Mouse (Mus musculus) heart, adult 11 months (tissue): ENCODE measurements around the gene Zfp184.

Source experiments
- DNase-seq: peaks from one replicate; pipeline ENCODE4 v3.0.0; 2022

Zfp184 gene

DNA sequence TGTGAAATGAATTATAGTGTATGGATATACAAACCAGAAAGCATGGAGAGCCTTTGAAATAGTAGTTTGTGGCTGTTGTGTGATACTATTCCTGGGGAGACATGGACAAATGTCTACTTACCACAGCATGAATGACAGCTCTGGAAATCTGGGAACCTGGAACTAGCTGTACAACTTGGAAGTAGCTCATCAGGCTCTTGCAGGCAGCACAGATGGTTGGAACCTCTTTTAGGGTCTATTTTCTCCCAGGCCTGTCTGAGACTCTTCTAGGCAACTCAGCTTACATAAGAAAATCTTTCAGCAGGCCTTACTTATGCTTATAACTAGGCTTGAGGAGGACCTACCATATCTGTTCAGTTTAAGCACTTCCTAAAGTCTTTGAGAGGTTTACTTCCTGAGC is 21.5 kb upstream of the Zfp184 start:
- no peak for DNase-seq

DNA sequence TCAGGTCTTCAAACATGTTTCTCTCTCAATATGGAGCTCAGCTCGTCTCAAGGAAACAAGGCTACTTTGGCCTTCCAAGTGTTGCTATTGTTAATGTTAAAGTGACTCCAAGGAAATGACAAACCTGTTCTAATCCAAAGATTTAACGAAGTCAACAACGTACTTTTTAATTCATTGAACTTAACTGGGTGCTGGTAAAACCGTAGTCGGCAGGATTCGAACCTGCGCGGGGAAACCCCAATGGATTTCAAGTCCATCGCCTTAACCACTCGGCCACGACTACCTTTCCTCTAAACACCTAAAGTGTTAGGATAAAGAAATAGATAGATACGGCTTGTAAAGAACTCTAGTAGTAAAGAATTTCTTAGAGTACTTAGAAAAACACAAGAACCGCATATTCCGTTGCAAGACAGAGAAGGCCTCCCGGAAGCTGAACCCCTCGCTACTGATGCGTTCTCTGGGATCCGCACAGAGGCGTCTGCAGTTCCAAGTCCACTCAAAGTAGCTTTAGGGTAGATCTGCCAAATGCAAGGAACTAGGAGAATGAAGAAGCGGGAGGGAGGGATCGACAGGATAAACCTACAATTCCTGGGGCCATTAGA is 20.1 kb upstream of the Zfp184 start:
- peak; percentile 40 for DNase-seq

DNA sequence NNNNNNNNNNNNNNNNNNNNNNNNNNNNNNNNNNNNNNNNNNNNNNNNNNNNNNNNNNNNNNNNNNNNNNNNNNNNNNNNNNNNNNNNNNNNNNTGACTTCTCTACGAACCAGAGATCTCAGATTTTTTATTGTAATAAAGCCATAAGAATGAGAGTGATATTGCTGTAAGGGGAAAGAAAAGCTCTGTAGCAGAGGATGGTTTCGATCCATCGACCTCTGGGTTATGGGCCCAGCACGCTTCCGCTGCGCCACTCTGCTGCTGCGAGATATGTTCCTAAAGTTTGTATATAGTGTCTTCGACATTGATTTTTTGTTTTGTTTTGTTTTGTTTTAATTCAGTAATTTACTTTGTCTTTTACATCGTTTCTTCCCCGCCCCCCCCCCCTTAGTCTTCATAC is 13.9 kb upstream of the Zfp184 start:
- no peak for DNase-seq

DNA sequence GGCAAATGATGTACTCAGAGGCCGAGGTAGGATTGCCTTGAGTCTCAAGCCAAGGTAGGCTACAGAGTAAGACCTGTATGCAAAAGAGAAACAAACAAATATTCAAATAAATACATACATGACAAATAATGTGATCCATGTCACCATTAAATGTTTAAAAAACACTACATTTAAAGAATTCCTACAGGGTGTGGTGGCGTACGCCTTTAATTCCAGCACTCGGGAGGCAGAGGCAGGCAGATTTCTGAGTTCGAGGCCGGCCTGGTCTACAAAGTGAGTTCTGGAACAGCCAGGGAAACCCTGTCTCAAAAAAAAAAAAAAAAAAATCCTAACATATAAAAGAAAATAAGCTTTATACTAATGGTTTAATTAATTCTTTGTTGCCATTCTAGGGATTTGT is 13.2 kb upstream of the Zfp184 start:
- no peak for DNase-seq

DNA sequence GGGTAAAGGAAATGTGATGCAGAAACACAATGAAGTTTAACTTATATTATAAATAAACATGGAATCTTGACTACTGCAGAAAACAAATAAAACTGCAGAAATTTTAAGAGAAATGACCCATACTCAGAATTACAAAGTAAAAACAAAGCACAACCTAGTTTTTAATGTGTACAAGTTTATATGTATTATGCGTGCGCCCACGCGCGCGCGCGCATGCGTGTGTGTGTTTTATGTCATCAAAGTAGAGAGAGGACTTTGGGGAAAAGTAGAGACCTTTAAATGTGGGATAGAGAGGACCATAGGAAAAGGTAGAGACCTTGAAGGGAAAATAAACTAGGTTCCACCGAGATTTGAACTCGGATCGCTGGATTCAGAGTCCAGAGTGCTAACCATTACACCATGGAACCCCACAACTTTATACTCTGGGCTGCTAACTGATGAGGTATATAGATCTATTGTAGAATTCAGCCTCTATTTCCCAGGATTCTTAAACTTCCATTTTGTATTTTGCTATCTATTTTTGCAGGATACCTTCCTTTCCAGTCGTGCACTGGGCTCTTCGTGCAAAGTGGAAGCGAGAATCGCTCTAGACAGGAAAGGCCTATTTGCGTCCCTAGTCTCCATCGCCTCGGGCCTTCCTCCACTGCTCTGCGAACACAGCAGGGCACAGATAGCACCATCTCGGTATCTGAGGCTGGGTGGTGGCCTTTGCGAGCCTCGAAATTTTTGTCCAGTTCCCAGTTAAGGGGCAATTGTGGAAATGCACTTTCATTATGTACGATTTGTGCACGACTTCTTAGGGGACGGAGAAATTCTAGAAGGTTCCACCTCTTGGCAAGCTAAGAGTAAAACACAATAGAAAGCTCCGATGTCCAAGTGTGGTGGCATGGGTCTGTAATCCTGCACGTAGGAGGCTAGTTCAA is 11.0 kb upstream of the Zfp184 start:
- DNase-seq, result no peak

DNA sequence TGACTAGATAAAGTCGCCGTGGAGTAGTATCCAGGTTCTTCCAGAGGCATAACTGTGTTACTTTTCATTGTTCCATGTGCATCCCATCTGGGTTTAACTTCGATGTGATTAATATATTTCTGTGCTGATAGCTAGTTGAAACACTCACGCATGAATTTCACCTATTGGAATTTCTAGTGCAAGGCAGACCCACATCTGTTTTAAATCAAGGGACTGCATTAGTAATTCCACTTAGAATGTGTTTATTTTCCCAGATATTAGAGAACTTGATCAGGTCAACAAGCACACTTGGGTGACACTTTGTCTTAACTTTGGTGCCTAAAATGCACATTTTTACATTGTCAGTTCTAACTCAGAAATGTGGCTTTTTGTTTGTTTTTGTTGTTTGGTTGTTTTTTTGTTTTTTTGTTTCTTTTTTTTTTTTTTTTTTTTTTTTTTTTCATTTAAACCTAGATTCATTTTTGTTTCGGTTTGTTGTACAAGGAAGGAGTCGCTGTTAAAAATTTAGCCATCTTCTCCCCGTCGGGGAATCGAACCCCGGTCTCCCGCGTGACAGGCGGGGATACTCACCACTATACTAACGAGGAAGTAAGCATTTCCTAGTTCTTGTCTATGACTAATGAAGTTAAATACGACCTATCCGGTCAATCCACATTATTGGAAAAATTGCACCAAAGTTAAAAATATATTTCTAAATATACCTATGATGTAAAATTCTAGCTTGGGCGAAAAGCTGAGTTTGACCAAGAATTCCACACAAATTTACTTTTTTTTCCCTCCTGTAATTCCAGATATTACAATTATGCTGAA is 9.7 kb upstream of the Zfp184 start:
- DNase-seq, result peak; percentile 91

DNA sequence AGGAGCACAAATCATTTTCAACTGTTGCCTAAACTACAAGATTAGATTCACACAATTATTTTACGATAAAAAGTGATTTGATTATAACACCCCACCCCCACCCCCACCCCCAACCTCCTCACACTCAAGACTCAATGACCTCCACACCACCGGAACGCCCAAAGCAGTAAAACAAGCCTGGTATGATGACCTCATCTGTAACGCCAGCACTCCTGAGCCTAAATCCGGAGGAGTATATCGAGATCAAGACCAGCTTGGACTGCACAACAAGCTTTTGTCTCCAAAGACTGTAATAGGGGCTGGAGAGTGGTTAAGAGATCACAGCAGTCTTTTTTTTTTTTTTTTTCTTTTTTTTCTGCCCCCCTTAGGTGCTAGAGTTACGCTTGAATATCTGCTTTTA is 9.1 kb upstream of the Zfp184 start:
- DNase-seq, result no peak

DNA sequence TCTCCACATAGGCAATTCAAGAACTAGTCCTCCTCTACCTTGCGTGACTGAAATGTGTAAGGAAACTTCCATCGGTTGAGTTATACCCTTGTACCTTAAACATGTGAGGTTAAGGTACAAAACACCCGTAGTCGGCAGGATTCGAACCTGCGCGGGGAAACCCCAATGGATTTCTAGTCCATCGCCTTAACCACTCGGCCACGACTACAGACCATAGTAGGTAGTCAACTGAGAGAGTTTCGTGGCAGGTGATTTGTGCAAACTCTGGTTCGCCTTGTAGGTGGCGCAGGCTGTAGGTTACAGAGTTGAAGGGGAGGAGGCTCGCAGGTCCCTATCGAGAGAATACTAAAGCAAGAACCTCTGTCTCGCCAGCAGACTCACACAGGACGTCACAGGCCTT is 7.9 kb upstream of the Zfp184 start:
- peak; percentile 92 for DNase-seq

DNA sequence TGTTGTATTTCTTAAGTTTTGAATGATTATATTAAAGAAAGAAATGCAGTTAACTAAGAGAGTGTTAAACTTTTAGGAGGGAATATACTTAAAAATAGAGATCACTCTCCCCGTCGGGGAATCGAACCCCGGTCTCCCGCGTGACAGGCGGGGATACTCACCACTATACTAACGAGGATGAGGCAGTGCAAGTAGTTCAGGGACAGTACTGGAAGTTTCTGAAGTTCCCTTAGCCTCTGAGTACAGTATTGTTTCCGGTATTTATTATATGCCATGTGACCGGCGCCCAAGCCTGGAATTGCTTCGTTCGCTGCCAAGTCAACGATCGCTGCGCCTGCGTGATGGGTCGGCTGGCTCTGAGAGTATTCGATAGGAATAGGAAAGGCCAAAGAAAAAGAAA is 4.7 kb upstream of the Zfp184 start:
- peak; percentile 98 for DNase-seq

DNA sequence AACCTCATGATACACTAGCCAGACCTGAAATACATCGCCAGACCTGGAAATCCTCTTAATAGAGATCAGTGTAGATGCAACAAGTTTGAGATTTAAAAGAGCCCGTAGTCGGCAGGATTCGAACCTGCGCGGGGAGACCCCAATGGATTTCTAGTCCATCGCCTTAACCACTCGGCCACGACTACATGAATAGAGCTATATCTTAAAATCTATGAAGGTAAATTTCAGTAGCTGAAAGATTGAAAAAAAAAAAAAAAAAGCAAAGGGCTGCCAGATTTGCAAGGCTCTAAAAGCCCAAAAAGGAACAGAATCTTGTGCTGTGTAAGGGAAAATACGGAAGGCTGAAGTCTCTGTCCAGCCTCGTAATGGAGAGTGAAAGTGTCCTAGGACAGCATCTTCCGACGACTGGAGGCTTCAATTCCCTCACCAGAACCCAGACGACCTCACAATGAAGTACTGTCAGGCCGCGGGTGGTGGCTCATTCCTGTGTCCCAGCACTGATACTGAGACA is 4.0 kb upstream of the Zfp184 start:
- peak; percentile 97 for DNase-seq

DNA sequence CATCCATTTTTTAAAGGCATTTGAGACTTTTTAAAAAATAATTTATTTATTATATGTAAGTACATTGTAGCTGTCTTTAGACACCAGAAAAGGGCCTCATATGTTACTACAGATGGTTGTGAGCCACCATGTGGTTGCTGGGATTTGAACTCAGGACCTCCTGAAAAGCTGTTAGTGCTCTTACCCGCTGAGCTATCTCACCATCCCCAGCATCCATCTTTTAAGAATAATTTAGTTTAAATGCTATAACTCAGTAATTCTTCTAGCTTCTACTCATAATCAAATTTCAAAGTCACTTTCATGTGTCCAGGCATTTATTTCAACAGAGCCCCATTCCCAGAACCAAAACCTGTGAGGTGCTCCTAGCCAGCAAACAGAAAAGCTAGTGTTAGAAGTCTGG is 1.2 kb upstream of the Zfp184 start:
- peak; percentile 17 for DNase-seq

DNA sequence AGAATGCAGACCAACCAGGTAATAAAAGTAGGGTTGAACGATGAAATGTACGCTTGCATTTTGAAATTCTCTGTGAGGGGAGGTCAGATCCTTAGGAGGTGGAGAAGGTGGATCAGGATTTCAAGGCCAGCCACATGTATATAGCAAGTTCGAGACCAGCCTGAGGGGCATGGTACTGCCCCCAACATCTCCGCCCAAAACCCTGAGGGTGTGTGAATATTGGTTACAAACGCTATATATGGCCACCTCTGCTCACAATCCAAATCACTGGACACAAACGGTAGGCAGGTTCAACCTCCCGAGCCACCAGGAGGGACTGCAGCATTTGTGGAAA is 335 bp upstream of the Zfp184 start:
- no peak for DNase-seq

DNA sequence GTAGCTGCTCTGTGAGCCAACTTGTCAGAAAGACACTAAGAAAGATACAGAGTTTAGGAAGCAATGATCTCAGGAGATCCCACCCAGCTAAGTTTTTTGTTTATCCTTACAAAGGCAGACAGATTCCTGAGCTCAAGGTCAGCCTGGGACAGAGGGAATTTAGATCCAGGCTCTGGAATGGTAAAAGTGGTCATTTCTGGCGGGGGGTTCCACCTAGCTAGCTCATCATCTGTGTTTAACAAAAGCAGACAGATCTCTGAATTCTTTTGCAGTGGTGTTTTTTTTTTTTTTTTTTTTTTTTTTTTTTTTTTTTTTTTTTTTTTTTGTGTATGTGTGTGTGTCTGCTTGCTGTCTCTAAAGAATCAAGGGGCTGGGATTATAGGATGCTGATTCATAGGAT is 24.4 kb downstream of the Zfp184 start:
- DNase-seq, result no peak

DNA sequence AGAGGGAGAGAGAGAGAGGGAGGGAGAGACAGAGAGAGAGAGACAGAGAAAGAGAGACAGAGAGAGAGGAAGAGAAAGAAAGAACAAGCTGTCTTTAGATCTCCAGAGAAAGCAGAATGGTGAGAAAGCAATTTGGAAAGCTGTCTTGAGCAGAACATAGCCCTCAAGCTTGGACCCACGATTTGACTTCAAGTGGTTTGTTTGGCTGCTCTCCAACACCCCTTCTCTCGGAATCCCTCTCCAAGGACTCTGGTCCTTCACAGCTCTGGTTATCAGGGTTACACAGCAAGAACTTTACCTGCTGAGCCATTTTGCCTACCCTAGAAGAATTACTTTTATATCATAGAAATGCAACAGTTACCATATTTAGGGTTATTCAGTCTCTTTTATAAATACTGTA is 24.9 kb downstream of the Zfp184 start:
- DNase-seq, result no peak

DNA sequence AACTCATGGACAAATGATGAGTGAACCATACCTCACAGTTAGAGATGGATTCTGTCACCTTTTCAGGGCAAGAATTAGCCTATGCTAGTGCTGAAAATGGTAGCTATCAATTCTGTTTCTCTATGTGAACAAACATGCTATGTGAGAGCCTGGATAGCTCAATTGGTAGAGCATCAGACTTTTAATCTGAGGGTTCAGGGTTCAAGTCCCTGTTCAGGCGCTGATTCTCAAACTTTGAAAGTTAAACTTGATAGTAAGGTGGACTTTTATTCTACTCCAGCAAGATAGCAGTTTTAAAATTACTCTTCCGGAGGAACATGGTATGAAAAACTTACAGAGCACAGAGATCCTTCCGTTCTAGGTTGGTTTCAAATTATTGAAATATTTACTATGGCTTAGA is 26.7 kb downstream of the Zfp184 start:
- DNase-seq, result no peak

DNA sequence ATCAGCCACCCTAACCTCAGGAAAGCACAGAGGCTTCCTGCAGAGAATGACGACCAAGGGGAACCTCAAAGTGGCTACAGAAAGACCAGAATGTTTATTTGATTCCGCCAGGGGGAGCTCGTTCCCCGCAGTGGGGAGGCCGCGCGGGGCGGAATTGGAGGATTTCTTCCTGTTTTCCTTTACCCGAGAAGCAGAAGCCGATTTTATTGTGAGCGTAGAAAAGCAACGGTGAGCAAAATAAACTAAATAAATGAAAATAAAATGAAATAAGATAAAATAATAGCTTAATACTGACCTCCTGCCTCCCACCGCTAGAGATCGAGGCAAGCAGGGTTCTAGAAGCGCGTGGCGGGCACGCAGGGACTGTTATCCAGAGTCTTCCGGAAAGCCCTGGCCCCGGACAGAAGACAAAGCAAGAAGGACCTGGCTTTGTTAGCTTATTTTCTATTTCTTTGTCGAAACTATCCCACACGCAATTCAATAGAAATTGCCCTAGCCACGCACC is 29.4 kb downstream of the Zfp184 start:
- peak; percentile 97 for DNase-seq

DNA sequence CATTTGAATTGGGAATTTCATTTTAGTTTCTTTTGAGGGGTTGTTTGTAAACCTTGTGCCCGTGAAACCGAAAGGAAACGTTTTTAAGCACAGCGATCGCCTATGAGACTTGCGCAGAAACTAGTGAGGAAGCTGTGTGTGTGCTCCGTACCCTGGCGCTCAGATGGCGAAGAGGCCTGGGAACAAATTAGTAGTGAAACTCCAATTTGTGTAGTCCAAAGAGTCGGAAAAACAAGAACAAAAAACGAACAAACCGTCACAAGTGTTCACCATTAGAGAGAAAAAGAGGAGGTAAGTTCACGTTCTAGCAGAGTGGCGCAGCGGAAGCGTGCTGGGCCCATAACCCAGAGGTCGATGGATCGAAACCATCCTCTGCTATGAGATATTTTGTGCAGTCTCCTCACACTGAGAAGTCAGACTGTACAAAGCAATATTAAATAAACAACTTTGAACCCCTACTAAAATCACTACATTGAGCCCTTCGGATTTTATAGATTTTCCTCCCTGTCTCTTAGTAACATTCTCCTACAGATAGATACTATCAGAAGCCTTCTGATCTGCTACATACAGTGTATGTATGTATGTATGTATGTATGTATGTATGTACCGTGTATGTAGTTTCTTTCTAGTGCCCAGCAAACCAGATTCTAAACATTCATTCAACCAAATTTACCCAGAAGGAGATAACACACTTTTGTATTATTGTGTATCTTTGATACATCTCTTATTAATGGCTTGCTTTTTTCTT is 30.0 kb downstream of the Zfp184 start:
- DNase-seq, result peak; percentile 93

DNA sequence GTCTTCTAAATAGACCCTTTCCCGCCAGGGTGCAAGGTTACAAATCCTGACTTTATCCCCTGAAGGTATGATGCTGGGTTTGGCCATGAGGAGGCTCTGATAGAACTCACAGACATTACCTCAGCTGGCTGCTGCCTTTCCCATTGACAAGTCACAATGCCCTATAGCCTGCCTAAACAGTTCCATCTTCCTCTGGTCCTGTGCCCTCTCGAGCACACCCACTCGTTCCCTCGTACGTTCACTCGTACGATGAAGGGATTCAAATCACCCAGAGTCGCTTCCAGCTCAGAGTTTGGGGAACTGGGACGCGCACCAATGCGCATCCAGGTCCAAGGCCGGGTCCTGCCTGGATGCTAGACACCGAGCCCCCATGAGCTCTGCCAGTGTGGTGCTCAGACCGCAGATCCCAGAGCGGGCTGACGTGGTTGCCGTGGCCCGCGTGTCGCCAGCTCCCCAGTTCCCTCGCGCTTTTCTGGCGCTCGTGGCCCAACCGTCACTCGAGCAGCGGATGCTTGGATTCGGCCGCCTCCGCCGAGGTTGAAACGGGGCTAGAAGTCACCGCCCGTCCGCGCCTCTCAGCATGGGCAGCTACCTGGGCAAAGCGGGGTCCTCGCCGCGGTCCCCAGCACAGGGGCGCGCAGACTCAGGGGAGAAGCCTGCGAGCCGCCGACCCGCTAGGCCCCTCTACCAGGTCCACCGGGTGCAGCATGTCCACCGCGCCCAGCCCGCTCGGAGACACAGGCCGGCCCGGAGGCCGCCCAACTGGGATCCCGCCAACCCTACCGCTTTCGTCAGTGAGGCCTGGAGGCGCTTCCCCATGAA is 36.3 kb downstream of the Zfp184 start, which contains the start of gene Pom121l2:
Gene Pom121l2, plus strand, starts transcription at position 214 of the 822 bp plus-strand sequence.
- DNase-seq, result peak; percentile 97

DNA sequence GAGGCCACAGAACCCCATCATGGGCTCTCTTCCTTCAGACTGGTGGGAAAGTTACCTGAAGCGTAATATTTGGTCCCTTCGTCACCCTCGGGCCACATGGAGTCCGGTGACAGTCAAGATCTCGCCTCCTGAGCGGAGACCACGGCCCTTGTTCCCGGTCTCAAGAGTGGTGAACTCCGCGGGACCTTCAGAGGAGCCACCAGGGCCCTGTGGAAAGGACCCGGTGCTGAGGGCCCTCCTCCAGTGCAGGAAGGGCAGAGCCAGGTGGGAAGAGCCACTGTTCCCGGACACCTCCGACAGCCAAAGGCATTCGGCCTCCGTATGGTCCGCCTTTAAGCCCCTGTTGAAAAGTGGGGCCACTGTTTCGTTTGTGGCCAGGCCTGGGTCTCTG is 36.9 kb downstream of the Zfp184 start:
- no peak for DNase-seq

DNA sequence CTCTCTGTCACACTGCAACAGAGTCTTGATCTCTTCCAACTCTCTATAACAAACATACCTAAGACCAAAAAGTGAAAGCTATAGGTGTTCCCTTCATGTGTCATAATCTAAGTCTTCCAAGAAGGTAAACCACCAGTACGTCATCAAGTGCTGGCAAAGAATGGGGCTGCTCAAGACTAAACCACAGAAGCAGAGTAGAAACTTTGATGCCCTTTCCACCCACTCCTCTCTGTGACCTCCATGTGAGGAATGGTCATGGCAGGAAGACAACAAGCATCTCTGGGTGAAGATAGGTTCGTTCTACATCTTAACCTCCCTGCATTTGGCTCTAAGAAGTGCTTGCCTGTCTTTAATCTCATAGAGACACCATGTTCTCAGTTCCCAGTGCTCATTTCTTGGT is 39.6 kb downstream of the Zfp184 start:
- DNase-seq, result no peak

DNA sequence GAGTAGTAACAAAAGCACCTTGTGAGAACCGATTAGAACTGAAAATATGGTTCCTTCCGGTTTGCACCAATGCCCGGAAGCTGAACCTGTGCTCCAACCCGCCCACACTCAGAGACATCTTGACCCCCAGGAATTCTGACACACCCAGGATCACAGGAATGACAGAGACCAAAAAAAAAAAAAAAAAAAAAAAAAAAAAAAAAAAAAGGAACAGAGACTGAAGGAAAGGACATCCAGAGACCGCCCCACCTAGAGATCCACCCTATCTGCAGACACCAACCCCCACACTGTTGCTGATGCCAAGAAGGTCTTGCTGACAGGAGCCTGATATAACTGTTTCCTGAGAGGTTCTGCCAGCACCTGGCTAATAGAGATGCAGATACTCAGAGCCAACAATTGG is 47.7 kb downstream of the Zfp184 start:
- no peak for DNase-seq
